Comparison of ENCODE assay signal across 28 mouse cellular contexts in genomic region chr12:90810666-90811065, GRCm38 (mm10).
"Had no signal": no experiment of that assay in that cellular context is flagged by ENCODE, and none has a peak within 500 bp of the region (broad histone marks: within the 10 kb centered on the region; RNA-seq: fewer than 3 reads in every experiment).

No protein-coding gene starts in this region.

- H3K27ac ChIP-seq: gastrocnemius, adult 2 months; heart, embryonic 10.5 days; hindbrain, embryonic 10.5 days; hindbrain, embryonic 12.5 days; hindbrain, embryonic 14.5 days; intestine, embryonic 15.5 days; kidney, embryonic 15.5 days; layer of hippocampus, adult 2 months; left cerebral cortex, adult 2 months; limb, embryonic 10.5 days; limb, embryonic 12.5 days; liver, embryonic 13.5 days had no signal

- H3K27me3 ChIP-seq: heart, embryonic 12.5 days; hindbrain, embryonic 12.5 days; intestine, embryonic 15.5 days; kidney, embryonic 15.5 days; limb, embryonic 12.5 days; liver, embryonic 13.5 days had no signal

- H3K9me3 ChIP-seq: heart, embryonic 10.5 days; heart, embryonic 12.5 days; hindbrain, embryonic 10.5 days; hindbrain, embryonic 12.5 days; intestine, embryonic 15.5 days; kidney, embryonic 15.5 days; limb, embryonic 10.5 days; limb, embryonic 12.5 days; liver, embryonic 13.5 days had no signal

- DNase-seq: gastrocnemius, adult 2 months; gastrocnemius, postnatal 10 days; gastrocnemius, postnatal 25 days; heart, adult 18-20 months; heart, postnatal 10 days; heart, postnatal 4 days; kidney, adult 2 months; kidney, adult 9 months; kidney, postnatal 10 days; kidney, postnatal 25 days; kidney, postnatal 4 days; liver; liver, embryonic 13.5 days had no signal

- H3K4me3 ChIP-seq: gastrocnemius, adult 2 months; heart, embryonic 10.5 days; heart, embryonic 12.5 days; hindbrain, embryonic 10.5 days; hindbrain, embryonic 12.5 days; intestine, embryonic 15.5 days; kidney, embryonic 15.5 days; layer of hippocampus, adult 2 months; left cerebral cortex, adult 2 months; limb, embryonic 10.5 days; limb, embryonic 12.5 days; liver, embryonic 13.5 days had no signal

- ATAC-seq: hindbrain, embryonic 16.5 days; inflammation-experienced regulatory T-cells, adult 6 months; intestine, embryonic 15.5 days; intestine, postnatal 0 days had no signal

- H3K36me3 ChIP-seq: heart, embryonic 10.5 days; heart, embryonic 12.5 days; hindbrain, embryonic 10.5 days; hindbrain, embryonic 12.5 days; intestine, embryonic 15.5 days; kidney, embryonic 15.5 days; limb, embryonic 10.5 days; limb, embryonic 12.5 days; liver, embryonic 13.5 days had no signal

- H3K4me2 ChIP-seq: heart, embryonic 12.5 days; hindbrain, embryonic 12.5 days; hindbrain, embryonic 14.5 days; intestine, embryonic 15.5 days; kidney, embryonic 15.5 days; limb, embryonic 12.5 days; liver, embryonic 11.5 days; liver, embryonic 13.5 days had no signal

- H3K4me1 ChIP-seq: heart, embryonic 10.5 days; heart, embryonic 12.5 days; hindbrain, embryonic 10.5 days; hindbrain, embryonic 12.5 days; intestine, embryonic 15.5 days; kidney, embryonic 15.5 days; limb, embryonic 10.5 days; limb, embryonic 12.5 days; liver, embryonic 13.5 days had no signal

- H3K9ac ChIP-seq: heart, embryonic 12.5 days; hindbrain, embryonic 12.5 days; hindbrain, embryonic 14.5 days; intestine, embryonic 15.5 days; kidney, embryonic 15.5 days; limb, embryonic 12.5 days; liver, embryonic 13.5 days had no signal
